Mouse (Mus musculus): ENCODE measurements around the gene Asic5. TPM values are rescaled to one million over a fixed set of nuclear protein-coding genes. Genes with fewer than 3 reads are reported as not detected.

The Asic5 gene
- polyA plus RNA-seq, 1 experiment from 2014 or later: not detected

DNA sequence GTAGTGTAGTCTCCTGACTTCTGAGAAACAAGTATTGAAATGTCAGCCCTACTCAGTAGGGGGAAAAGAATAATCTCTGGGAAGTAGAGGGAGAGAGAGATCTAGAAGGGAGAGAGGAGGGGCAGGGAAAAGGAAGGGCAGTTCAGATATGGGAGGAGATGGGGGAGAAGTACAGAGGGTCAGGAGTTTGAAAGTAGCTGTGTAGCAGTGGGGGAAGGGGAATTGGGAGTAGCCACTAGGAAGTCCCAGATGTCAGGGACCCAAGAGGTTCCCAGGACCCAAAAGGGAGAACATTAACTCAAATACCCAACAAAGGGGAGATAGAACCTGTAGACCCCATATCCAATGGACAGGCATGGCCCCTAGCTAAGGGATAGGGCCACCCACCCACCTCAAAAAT is 6.0 kb upstream of the Asic5 start, which contains the start of gene Tdo2:
Gene Tdo2 (minus strand): TSS at position 101 of the 400 bp plus-strand sequence.
- Histone ChIP-seq H3K9ac (no peak within 1 kb of the TSS), H3K4me2 (replicated peaks) (no peak within 1 kb of the TSS), H3K4me3 (no peak within 1 kb of the TSS), H3K9me3 (no peaks in the 10 kb centered on the region), H3K27me3 (replicated peaks) (no peaks in the 10 kb centered on the region), H3K36me3 (no peaks in the 10 kb centered on the region), H3K4me1 (no peaks in the 10 kb centered on the region), H3K27ac (no peak within 1 kb of the TSS)
- ATAC-seq (ENCODE audit: low FRiP score, low read depth): no peak

GRCm38 (mm10) chr3:81981576-81981975 is 514 bp upstream of the Asic5 start:
- H3K9me3 ChIP-seq: no peaks in the 10 kb centered on the region
- ATAC-seq (ENCODE audit: low FRiP score, low read depth): no peak
- no peak overlapping the region for H3K4me2 ChIP-seq (replicated peaks)
- WGBS: 92% methylated on average over 5 of the region's 5 CpGs
- H3K27ac ChIP-seq: no peak overlapping the region
- H3K9ac ChIP-seq: no peak overlapping the region
- no peaks in the 10 kb centered on the region for H3K4me1 ChIP-seq
- H3K4me3 ChIP-seq: no peak overlapping the region
- no peaks in the 10 kb centered on the region for H3K36me3 ChIP-seq
- no peaks in the 10 kb centered on the region for H3K27me3 ChIP-seq (replicated peaks)

GRCm38 (mm10) chr3:81983120-81983895 is 1.2 kb downstream of the Asic5 start:
- Histone ChIP-seq H3K27me3 (replicated peaks) (no peaks in the 10 kb centered on the region), H3K9me3 (no peaks in the 10 kb centered on the region), H3K27ac (no peak overlapping the region), H3K36me3 (no peaks in the 10 kb centered on the region), H3K9ac (no peak overlapping the region), H3K4me2 (replicated peaks) (no peak overlapping the region), H3K4me3 (no peak overlapping the region), H3K4me1 (no peaks in the 10 kb centered on the region)
- no peak for ATAC-seq (ENCODE audit: low FRiP score, low read depth)
- 83% methylated on average over 8 of the region's 8 CpGs for WGBS

DNA sequence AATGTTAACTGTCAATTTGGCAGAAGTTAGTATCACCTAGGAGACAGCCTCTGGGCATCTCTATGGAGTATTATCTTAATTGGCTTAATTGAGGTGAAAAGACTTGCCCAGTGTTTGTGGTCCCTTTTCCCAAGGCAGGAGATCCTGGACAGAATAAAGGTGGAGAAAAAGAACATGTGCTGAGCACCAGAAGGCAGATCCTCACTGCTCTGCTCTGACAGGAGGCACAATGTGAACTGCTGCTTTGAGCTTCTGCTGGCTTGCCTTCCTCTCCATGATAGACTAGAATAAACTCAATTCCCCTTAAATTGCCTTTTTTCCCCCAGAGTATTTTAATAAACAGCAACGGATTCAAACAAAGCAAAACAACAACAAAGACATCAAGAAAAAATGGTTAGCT is 3.0 kb downstream of the Asic5 start:
- H3K27ac ChIP-seq: no peak overlapping the region
- no peaks in the 10 kb centered on the region for H3K36me3 ChIP-seq
- no peak overlapping the region for H3K9ac ChIP-seq
- H3K4me2 ChIP-seq (replicated peaks): no peak overlapping the region
- no peak for ATAC-seq (ENCODE audit: low FRiP score, low read depth)
- no peaks in the 10 kb centered on the region for H3K4me1 ChIP-seq
- H3K4me3 ChIP-seq: no peak overlapping the region
- H3K27me3 ChIP-seq (replicated peaks): no peaks in the 10 kb centered on the region
- WGBS: 70% methylated on average over 1 of the region's 1 CpGs
- H3K9me3 ChIP-seq: no peaks in the 10 kb centered on the region

DNA sequence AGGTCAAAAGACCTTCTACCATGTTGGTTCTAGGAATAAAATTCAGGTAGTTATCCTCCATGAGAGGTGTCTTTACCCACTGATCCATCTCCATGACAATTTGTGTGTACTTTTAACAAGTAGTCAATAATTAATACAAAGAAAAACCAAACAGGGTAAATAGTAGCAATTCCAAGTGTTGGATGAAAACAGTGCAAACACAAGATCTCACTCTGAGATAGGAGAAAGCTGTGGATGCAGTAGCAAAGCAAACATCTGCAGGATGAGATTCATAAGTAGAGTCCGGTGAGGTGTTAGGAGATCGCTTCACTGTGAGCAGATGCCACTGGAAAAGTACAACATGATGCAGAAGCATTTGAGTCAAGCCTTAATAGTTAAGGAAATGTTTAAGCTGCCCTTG is 4.0 kb downstream of the Asic5 start:
- no peak for ATAC-seq (ENCODE audit: low FRiP score, low read depth)
- Histone ChIP-seq H3K27ac (no peak overlapping the region), H3K4me1 (no peaks in the 10 kb centered on the region), H3K9me3 (no peaks in the 10 kb centered on the region), H3K36me3 (no peaks in the 10 kb centered on the region), H3K4me2 (replicated peaks) (no peak overlapping the region), H3K9ac (no peak overlapping the region), H3K4me3 (no peak overlapping the region), H3K27me3 (replicated peaks) (no peaks in the 10 kb centered on the region)
- 97% methylated on average over 2 of the region's 2 CpGs for WGBS

GRCm38 (mm10) chr3:81987628-81988027 is 5.5 kb downstream of the Asic5 start:
- H3K9me3 ChIP-seq: no peaks in the 10 kb centered on the region
- H3K36me3 ChIP-seq: no peaks in the 10 kb centered on the region
- no peak overlapping the region for H3K4me2 ChIP-seq (replicated peaks)
- H3K27me3 ChIP-seq (replicated peaks): no peaks in the 10 kb centered on the region
- H3K9ac ChIP-seq: no peak overlapping the region
- no peak overlapping the region for H3K4me3 ChIP-seq
- no peaks in the 10 kb centered on the region for H3K4me1 ChIP-seq
- WGBS: 95% methylated on average over 3 of the region's 3 CpGs
- no peak overlapping the region for H3K27ac ChIP-seq
- no peak for ATAC-seq (ENCODE audit: low FRiP score, low read depth)

- no peaks in the 10 kb centered on the region for H3K27me3 ChIP-seq (replicated peaks)
- H3K4me1 ChIP-seq: no peaks in the 10 kb centered on the region
- no peak overlapping the region for H3K27ac ChIP-seq
- H3K9ac ChIP-seq: no peak overlapping the region
- WGBS: 58% methylated on average over 2 of the region's 2 CpGs
- H3K9me3 ChIP-seq: no peaks in the 10 kb centered on the region
- no peaks in the 10 kb centered on the region for H3K36me3 ChIP-seq
- no peak overlapping the region for H3K4me3 ChIP-seq
- ATAC-seq (ENCODE audit: low FRiP score, low read depth): no peak
- H3K4me2 ChIP-seq (replicated peaks): no peak overlapping the region
Observed at GRCm38 (mm10) chr3:81989692-81990141, 7.6 kb downstream of the Asic5 start.

GRCm38 (mm10) chr3:81990531-81990930 is 8.4 kb downstream of the Asic5 start:
- no peaks in the 10 kb centered on the region for H3K36me3 ChIP-seq
- H3K4me2 ChIP-seq (replicated peaks): no peak overlapping the region
- no peaks in the 10 kb centered on the region for H3K4me1 ChIP-seq
- H3K9ac ChIP-seq: no peak overlapping the region
- no peak overlapping the region for H3K27ac ChIP-seq
- no peaks in the 10 kb centered on the region for H3K9me3 ChIP-seq
- no peak overlapping the region for H3K4me3 ChIP-seq
- WGBS: 58% methylated on average over 3 of the region's 3 CpGs
- no peak for ATAC-seq (ENCODE audit: low FRiP score, low read depth)
- no peaks in the 10 kb centered on the region for H3K27me3 ChIP-seq (replicated peaks)

GRCm38 (mm10) chr3:81995371-81995770 is 13.3 kb downstream of the Asic5 start:
- Histone ChIP-seq H3K36me3 (no peaks in the 10 kb centered on the region), H3K9ac (no peak overlapping the region), H3K4me3 (no peak overlapping the region), H3K4me2 (replicated peaks) (no peak overlapping the region), H3K9me3 (no peaks in the 10 kb centered on the region), H3K4me1 (no peaks in the 10 kb centered on the region), H3K27me3 (replicated peaks) (no peaks in the 10 kb centered on the region), H3K27ac (no peak overlapping the region)
- ATAC-seq (ENCODE audit: low FRiP score, low read depth): no peak
- 49% methylated on average over 4 of the region's 4 CpGs for WGBS

DNA sequence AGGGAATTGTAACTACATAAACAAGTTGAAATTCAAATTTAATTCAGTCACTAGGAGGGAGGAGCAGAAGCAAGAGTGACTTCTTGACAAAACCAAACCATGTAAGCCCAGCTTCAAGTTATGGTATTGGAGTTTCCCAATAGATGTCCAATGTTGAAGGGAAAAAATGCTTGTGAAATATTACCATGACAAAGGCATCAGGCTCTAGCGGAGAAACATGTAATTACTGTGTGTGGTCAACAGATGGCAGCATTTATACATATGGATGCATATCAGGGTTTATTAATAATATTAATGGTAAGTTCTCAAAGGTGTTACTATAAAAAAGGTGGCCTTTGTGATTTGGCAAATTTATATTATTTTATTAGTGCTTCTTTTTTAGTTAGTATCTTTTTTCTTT is 13.9 kb downstream of the Asic5 start:
- Histone ChIP-seq H3K4me3 (no peak overlapping the region), H3K36me3 (no peaks in the 10 kb centered on the region), H3K9me3 (no peaks in the 10 kb centered on the region), H3K27me3 (replicated peaks) (no peaks in the 10 kb centered on the region), H3K4me2 (replicated peaks) (no peak overlapping the region), H3K27ac (no peak overlapping the region), H3K9ac (no peak overlapping the region), H3K4me1 (no peaks in the 10 kb centered on the region)
- no peak; the same call in 1 of the 2 replicates for ATAC-seq (ENCODE audit: low FRiP score, low read depth)
- 0% methylated on average over 1 of the region's 1 CpGs for WGBS

DNA sequence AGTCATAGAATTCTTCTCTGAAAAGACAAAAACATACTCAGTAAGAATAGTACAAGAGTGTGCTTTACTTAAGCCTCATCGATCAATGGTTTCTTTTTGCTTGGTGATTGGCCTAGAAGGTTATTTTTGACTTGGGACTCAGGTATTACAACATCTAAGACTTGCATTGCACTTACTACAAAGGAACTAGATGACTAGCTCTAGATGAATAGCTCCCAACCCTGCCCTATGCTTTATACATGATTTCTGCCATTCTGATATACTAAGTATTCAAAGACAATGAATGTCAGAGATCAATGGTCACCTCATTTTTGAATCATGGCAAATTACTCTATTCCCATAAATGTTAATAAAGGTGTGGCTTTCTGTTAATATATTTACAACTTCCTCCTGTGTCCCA is 24.9 kb downstream of the Asic5 start:
- Histone ChIP-seq H3K9ac (no peak overlapping the region), H3K9me3 (no peaks in the 10 kb centered on the region), H3K36me3 (no peaks in the 10 kb centered on the region), H3K4me3 (no peak overlapping the region), H3K4me1 (no peaks in the 10 kb centered on the region), H3K4me2 (replicated peaks) (no peak overlapping the region), H3K27me3 (replicated peaks) (no peaks in the 10 kb centered on the region), H3K27ac (no peak overlapping the region)
- no peak for ATAC-seq (ENCODE audit: low FRiP score, low read depth)
- 96% methylated on average over 1 of the region's 1 CpGs for WGBS

DNA sequence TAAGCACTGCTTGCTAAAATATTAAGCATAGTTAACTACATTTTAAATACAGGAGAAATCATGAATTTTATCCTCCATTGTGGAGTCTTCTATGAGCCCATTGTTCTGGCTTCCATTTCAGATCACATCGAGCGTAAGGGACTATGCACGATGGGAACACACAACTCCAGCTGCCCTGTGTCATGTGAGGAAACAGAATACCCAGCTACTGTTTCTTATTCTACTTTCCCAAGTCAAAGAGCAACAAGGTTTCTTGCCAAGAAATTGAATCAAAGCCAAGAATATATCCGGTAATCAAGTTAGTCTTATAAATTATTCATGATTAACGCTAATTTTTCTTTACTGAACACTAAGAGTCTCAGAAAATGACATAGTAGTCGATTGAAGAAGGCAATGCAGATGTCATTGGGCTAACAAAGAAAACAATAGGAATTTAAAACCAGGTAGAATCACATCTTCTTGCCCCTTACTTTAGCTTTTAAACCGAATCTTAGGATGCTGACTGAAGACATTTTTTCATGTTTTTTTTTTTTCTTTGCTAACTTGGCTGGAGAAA is 32.1 kb downstream of the Asic5 start:
- ATAC-seq (ENCODE audit: low FRiP score, low read depth): no peak
- no peaks in the 10 kb centered on the region for H3K9me3 ChIP-seq
- no peaks in the 10 kb centered on the region for H3K4me1 ChIP-seq
- no peak overlapping the region for H3K9ac ChIP-seq
- no peaks in the 10 kb centered on the region for H3K36me3 ChIP-seq
- H3K27ac ChIP-seq: no peak overlapping the region
- H3K4me2 ChIP-seq (replicated peaks): no peak overlapping the region
- no peaks in the 10 kb centered on the region for H3K27me3 ChIP-seq (replicated peaks)
- no peak overlapping the region for H3K4me3 ChIP-seq
- 55% methylated on average over 7 of the region's 7 CpGs for WGBS

DNA sequence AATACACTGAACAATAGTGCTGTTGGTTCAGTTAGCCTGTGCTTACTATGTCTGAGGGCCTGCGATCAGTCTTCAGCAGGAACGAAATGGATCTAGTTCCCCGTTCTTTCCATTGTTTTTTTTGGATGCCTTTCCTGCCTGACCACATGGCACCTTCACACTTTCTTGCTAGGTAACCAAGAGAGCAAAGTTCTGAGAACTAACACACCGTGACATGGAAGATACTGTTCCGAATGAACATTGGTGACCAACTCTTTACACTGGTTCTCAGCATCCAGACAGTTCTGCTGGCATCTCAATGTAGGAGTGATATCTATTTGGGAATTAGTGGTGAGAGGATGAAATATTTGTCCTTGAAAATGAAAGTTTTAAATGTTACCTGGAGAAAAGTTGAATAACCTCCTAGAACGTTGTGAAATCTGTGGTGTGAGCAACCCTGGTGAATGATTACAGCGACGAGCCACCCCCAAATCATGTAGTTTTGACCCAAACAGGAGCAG is 40.4 kb downstream of the Asic5 start:
- Histone ChIP-seq H3K9ac (no peak overlapping the region), H3K27ac (no peak overlapping the region), H3K4me1 (no peaks in the 10 kb centered on the region), H3K9me3 (no peaks in the 10 kb centered on the region), H3K27me3 (replicated peaks) (no peaks in the 10 kb centered on the region), H3K4me2 (replicated peaks) (no peak overlapping the region), H3K4me3 (no peak overlapping the region), H3K36me3 (no peaks in the 10 kb centered on the region)
- ATAC-seq (ENCODE audit: low FRiP score, low read depth): no peak
- 88% methylated on average over 8 of the region's 8 CpGs for WGBS
